Mouse (Mus musculus) heart, postnatal 25 days (tissue): ENCODE measurements around the gene Cyb561d2. TPM values are rescaled to one million over a fixed set of nuclear protein-coding genes. Genes with fewer than 3 reads are reported as not detected.
A peak's percentile ranks its signal among the peaks of the same experiment; 100 is the strongest.

Experiments
- DNase-seq: peaks from one replicate; pipeline ENCODE4 v3.0.0; 2022; ENCODE audit warnings: low spot score
- intact Hi-C: fragments of 180-260 bp; cut with DNase I; formaldehyde crosslinking; loops from one replicate; pipeline ENCODE4 v1.15.1; 2025
- total RNA-seq, 2 experiments: library from RNA; stranded (reverse); gene quantifications; 2 replicates each; pipeline ENCODE4 v1.2.3; 2021

Gene Cyb561d2
- total RNA-seq, 2 experiments from 2014 or later, result 3.1 to 3.5 TPM

- intact Hi-C loops, result no loop called here
- DNase-seq, result peak; percentile 94
These were observed 8.1 kb downstream of the Cyb561d2 start, which contains the start of gene Tmem115 for GRCm38 (mm10) chr9:107533791-107534407. Tmem115 (plus strand) TSS chr9:107533945.

GRCm38 (mm10) chr9:107526198-107527026 lies 15.6 kb downstream of the Cyb561d2 start:
- intact Hi-C loops, result no loop called here
- peak; percentile 31 for DNase-seq

- intact Hi-C loops, result no loop called here
These were observed 19.6 kb downstream of the Cyb561d2 start for GRCm38 (mm10) chr9:107522400-107522711.

GRCm38 (mm10) chr9:107521711-107522399 lies 20.1 kb downstream of the Cyb561d2 start:
- intact Hi-C loops, result no loop called here
- no peak for DNase-seq

More at GRCm38 (mm10) chr9:107522400-107522711, 19.6 kb downstream of the Cyb561d2 start:
- DNase-seq, result no peak

GRCm38 (mm10) chr9:107521190-107521589 lies 20.8 kb downstream of the Cyb561d2 start:
- intact Hi-C loops, result no loop called here
- no peak for DNase-seq

- intact Hi-C loops, result no loop called here
- no peak for DNase-seq
These were observed 21.7 kb downstream of the Cyb561d2 start for GRCm38 (mm10) chr9:107520331-107520730.

GRCm38 (mm10) chr9:107514303-107514955 lies 27.6 kb downstream of the Cyb561d2 start:
- intact Hi-C loops, result loop anchor here (1.0 to 5.0 kb wide), 3 partner anchors 148 to 222 kb away; no protein-coding TSS in a partner anchor

GRCm38 (mm10) chr9:107512326-107512725 lies 29.7 kb downstream of the Cyb561d2 start:
- no peak for DNase-seq
- intact Hi-C loops, result loop anchor here (5.0 kb wide), 1 partner anchor 220 kb away; no protein-coding TSS in a partner anchor

More at GRCm38 (mm10) chr9:107514303-107514955, 27.6 kb downstream of the Cyb561d2 start:
- peak; percentile 21 for DNase-seq

- no peak for DNase-seq
- intact Hi-C loops, result loop anchor here (5.0 kb wide), 1 partner anchor 219 kb away; no protein-coding TSS in a partner anchor
These were observed 30.6 kb downstream of the Cyb561d2 start for GRCm38 (mm10) chr9:107511436-107511835.

GRCm38 (mm10) chr9:107510384-107511100 lies 31.5 kb downstream of the Cyb561d2 start:
- intact Hi-C loops, result loop anchor here (5.0 kb wide), 1 partner anchor 218 kb away; no protein-coding TSS in a partner anchor
- DNase-seq, result no peak

- DNase-seq, result no peak
These were observed 33.7 kb downstream of the Cyb561d2 start for GRCm38 (mm10) chr9:107508266-107508665.

GRCm38 (mm10) chr9:107504662-107505537 lies 37.1 kb downstream of the Cyb561d2 start:
- no peak for DNase-seq
- intact Hi-C loops, result no loop called here

More at GRCm38 (mm10) chr9:107508266-107508665, 33.7 kb downstream of the Cyb561d2 start:
- intact Hi-C loops, result no loop called here

GRCm38 (mm10) chr9:107502131-107502846 lies 39.7 kb downstream of the Cyb561d2 start:
- DNase-seq, result no peak
- intact Hi-C loops, result no loop called here

GRCm38 (mm10) chr9:107500708-107501286 lies 41.2 kb downstream of the Cyb561d2 start:
- DNase-seq, result no peak
- intact Hi-C loops, result no loop called here

- no peak for DNase-seq
- intact Hi-C loops, result no loop called here
These were observed 45.6 kb downstream of the Cyb561d2 start for GRCm38 (mm10) chr9:107496359-107496758.

GRCm38 (mm10) chr9:107494238-107494637 lies 47.8 kb downstream of the Cyb561d2 start:
- no peak for DNase-seq
- intact Hi-C loops, result loop anchor here (5.0 kb wide), 1 partner anchor 107 kb away; no protein-coding TSS in a partner anchor

GRCm38 (mm10) chr9:107493511-107493910 lies 48.5 kb downstream of the Cyb561d2 start:
- DNase-seq, result no peak
- intact Hi-C loops, result loop anchor here (5.0 kb wide), 1 partner anchor 106 kb away; no protein-coding TSS in a partner anchor
